Mouse (Mus musculus) midbrain, embryonic 13.5 days (tissue): ENCODE data around the gene Ttbk2. TPM values are rescaled to one million over a fixed set of nuclear protein-coding genes. Genes with fewer than 3 reads are reported as not detected.

ENCODE experiments used
- ATAC-seq: fragments of 200-750 bp; cut with Nextera tagmentation; 2 replicates; pipeline ENCODE4 v1.8.0; 2017; ENCODE audit warnings: mild to moderate bottlenecking, moderate TSS enrichment, moderate library complexity
- H3K27ac ChIP-seq: fragments of 300-500 bp; sonication (generic); 2 replicates; pipeline ENCODE4 v1.5.1; 2015; ENCODE audit warnings: inconsistent platforms, mild to moderate bottlenecking, moderate library complexity
- H3K27me3 ChIP-seq: fragments of 300-500 bp; sonication (generic); 2 replicates; pipeline ENCODE4 v1.6.1; 2015; ENCODE audit warnings: mild to moderate bottlenecking, inconsistent platforms
- H3K36me3 ChIP-seq: fragments of 300-500 bp; sonication (generic); 2 replicates; pipeline ENCODE4 v1.6.1; 2015; ENCODE audit warnings: mild to moderate bottlenecking, inconsistent platforms
- H3K4me1 ChIP-seq: fragments of 300-500 bp; sonication (generic); replicated peaks from 2 replicates; pipeline ENCODE4 v1.6.1; 2015; ENCODE audit warnings: inconsistent platforms
- H3K4me2 ChIP-seq: fragments of 300-500 bp; sonication (generic); replicated peaks from 2 replicates; pipeline ENCODE4 v1.6.1; 2015; ENCODE audit warnings: moderate library complexity, mild to moderate bottlenecking, inconsistent platforms
- H3K4me3 ChIP-seq: fragments of 300-500 bp; sonication (generic); replicated peaks from 2 replicates; pipeline ENCODE4 v1.5.1; 2015; ENCODE audit warnings: mild to moderate bottlenecking, inconsistent platforms
- H3K9ac ChIP-seq: fragments of 300-500 bp; sonication (generic); replicated peaks from 2 replicates; pipeline ENCODE4 v1.6.1; 2015; ENCODE audit warnings: mild to moderate bottlenecking, inconsistent platforms
- H3K9me3 ChIP-seq: fragments of 300-500 bp; sonication (generic); 2 replicates; pipeline ENCODE4 v1.6.1; 2016; ENCODE audit warnings: mild to moderate bottlenecking, inconsistent platforms
- WGBS: fragments of 180-500 bp; shearing (Covaris S2); methylation state at CpG from one replicate; pipeline ENCODE4 v1.1.7; 2015; 5-methylcytosine and 5-hydroxymethylcytosine counted together
- polyA plus RNA-seq: library from polyadenylated mRNA; unstranded; fragments of >200 nt; fragmentation: Nextera tagmentation; extraction: Ambion mirVana; gene quantifications from 2 replicates; pipeline ENCODE4 v1.2.1, GENCODE M21; 2015

Gene Ttbk2
- 11.2 and 12.0 TPM in 2 replicates for polyA plus RNA-seq

DNA sequence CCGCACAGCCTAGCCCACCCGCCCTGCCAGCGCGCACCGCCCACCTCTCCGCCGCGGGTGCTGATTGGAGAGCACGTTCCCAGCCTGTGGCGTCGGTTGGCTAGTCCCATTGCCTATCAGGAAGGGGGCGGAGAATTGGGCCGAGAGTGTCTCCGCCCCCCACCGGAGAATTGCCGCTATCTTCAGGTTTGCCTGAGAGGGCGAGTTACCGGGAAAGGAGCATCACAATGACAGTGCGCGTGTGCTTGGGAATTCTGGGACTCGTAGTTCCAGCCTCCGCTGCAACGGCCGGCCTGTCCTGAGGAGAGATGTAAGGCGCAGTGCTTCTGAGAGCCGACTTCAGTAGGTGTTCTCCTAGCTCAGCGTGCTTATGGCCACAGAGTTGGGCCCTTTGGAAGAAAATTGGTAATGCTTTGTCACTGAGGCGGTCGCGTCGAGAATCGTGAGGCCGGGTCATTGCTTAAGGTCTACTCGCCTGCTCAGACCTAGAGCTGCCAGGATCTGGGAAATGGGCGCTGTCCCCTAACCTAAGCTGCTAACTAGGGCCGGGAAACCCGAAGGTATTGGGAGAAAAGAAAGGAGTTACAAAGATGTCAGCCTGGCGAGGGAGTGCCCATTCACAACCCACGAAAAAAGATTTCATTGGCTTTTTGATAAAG is at the start of gene Ttbk2:
Gene Ttbk2 (minus strand): TSS at position 181 of the 659 bp plus-strand sequence.
- peak within 1 kb of the TSS; percentile 72 for H3K4me2 ChIP-seq
- peak within 1 kb of the TSS; percentile 95 for H3K9ac ChIP-seq
- H3K9me3 ChIP-seq = no peaks in the 10 kb centered on the region
- ATAC-seq = peak; percentile 100
- no peaks in the 10 kb centered on the region for H3K27me3 ChIP-seq
- peaks cover 19% of the 10 kb centered on the region for H3K4me1 ChIP-seq
- WGBS = under 1% methylated on average over 39 of the region's 39 CpGs
- H3K36me3 ChIP-seq = no peaks in the 10 kb centered on the region
- H3K4me3 ChIP-seq = peak within 1 kb of the TSS; percentile 87
- peak within 1 kb of the TSS; percentile 91 for H3K27ac ChIP-seq

DNA sequence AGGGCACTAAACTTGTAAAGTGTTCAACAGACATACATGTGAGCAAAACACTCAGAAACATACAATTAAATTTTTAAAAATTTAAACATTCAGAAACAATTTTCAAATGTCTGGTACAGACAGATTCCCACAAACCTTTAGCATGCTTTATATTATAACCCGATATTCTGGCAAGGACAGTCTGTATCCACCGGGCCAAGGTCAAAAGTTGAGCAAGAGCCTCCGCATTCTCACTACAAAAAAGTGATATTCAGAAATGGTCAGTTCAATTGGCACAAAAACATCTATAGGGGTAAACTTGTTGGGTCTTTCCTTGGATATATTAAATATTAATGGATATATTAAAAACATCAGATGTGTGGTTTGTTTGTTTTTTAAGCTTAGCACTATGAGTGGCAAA is 46.0 kb upstream of the Ttbk2 start:
- no peak for ATAC-seq
- H3K9ac ChIP-seq = no peak overlapping the region
- peaks cover 82% of the 10 kb centered on the region for H3K36me3 ChIP-seq

DNA sequence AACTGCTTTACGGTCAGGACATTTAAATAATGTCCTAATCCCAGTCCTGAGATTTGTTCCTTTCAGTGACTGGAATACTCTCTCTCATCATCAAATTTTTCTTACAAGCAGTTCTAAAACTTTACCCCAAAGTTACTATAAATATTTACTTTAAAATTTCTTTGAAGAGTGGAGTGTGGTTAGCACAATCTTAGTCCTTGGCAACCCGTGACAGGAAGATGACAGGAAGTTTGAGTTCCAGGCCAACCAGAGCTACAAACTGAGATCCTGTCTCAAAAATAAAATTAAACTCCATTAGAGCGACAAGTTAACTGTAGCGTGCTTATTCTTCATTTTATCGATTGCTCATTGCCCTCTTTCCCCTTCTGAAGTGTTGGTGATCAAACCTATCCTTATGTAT is 37.2 kb upstream of the Ttbk2 start:
- Histone ChIP-seq H3K9me3 (no peaks in the 10 kb centered on the region), H3K4me2 (no peak overlapping the region)
- no peak for ATAC-seq

More for the DNA sequence above, 46.0 kb upstream of the Ttbk2 start:
- no peak overlapping the region for H3K4me3 ChIP-seq
- no peak overlapping the region for H3K27ac ChIP-seq
- no peaks in the 10 kb centered on the region for H3K9me3 ChIP-seq
- no peak overlapping the region for H3K4me2 ChIP-seq
- H3K27me3 ChIP-seq = no peaks in the 10 kb centered on the region
- no peaks in the 10 kb centered on the region for H3K4me1 ChIP-seq
- 98% methylated on average over 3 of the region's 3 CpGs for WGBS

DNA sequence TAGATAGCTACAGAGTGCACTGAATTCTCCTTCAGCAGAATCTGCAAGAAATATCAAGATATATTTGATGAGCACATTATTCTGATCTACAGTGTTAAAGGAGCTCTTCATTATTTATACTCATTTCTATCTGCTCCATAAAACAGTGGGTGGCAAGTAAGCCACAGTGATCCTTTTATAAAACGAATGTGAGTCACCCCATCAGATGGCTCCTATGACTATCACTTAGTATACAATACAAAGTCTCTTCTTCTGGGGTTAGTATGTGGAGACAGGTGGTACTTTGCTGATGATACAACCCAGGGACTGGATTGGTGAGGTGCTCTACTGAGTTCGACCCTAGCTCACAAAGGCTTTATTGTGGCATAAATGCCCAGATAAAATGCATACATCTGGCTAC is 22.8 kb upstream of the Ttbk2 start:
- ATAC-seq = no peak
- peaks cover 72% of the 10 kb centered on the region for H3K36me3 ChIP-seq
- no peak overlapping the region for H3K4me3 ChIP-seq
- H3K4me2 ChIP-seq = no peak overlapping the region
- H3K27ac ChIP-seq = no peak overlapping the region
- 90% methylated on average over 2 of the region's 2 CpGs for WGBS
- no peaks in the 10 kb centered on the region for H3K9me3 ChIP-seq
- no peak overlapping the region for H3K9ac ChIP-seq
- H3K4me1 ChIP-seq = no peaks in the 10 kb centered on the region
- no peaks in the 10 kb centered on the region for H3K27me3 ChIP-seq

More for the DNA sequence above, 37.2 kb upstream of the Ttbk2 start:
- H3K9ac ChIP-seq = no peak overlapping the region
- H3K36me3 ChIP-seq = peaks cover 72% of the 10 kb centered on the region
- no peak overlapping the region for H3K27ac ChIP-seq
- WGBS = 95% methylated on average over 5 of the region's 5 CpGs
- no peak overlapping the region for H3K4me3 ChIP-seq
- no peaks in the 10 kb centered on the region for H3K27me3 ChIP-seq
- no peaks in the 10 kb centered on the region for H3K4me1 ChIP-seq

DNA sequence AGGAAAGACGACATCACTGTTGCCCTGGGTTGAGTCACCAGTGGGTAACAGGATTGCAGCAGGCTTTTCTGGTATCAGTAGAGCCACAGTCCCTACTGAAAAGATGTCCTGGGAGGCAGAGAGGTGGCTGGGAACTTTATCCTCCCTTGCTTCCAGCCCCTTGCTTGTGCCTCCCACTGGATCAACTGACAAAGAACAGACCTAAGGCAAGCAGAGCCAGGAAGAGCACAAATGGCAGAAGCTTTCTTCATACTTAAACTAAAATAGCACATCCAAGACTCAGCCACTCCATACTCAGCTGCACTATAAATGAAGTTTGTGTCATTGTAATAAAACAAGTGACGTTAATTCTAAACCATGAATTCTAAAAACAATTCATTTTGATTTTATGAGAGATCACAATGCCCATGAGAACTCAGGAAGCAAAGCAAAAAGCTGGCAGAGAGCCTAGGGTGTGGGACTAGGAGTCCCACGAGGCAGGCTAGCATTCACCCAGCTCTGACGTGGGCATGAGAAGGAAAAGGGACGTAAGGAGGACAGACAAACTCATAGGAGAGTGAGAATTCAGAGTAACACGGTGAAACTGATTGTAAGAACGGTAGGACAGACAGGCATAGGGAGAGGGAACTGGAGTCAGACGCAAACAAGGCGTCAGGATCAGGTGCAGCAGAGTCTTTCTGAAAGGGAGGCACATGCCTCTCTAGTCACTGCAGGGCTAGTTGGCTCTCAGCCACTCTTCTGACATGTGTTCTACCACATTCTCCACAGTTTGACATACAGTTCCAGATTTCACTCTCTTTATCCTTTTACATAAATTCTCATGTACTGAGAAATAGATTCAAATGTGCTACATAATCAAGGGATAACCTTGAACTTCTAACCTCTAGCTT is 21.3 kb upstream of the Ttbk2 start:
- Histone ChIP-seq H3K9ac (no peak overlapping the region), H3K4me3 (no peak overlapping the region), H3K27me3 (no peaks in the 10 kb centered on the region), H3K27ac (no peak overlapping the region), H3K4me1 (no peaks in the 10 kb centered on the region), H3K36me3 (peaks cover 73% of the 10 kb centered on the region), H3K9me3 (no peaks in the 10 kb centered on the region), H3K4me2 (no peak overlapping the region)
- ATAC-seq = no peak
- 82% methylated on average over 9 of the region's 9 CpGs for whole genome bisulfite sequencing

DNA sequence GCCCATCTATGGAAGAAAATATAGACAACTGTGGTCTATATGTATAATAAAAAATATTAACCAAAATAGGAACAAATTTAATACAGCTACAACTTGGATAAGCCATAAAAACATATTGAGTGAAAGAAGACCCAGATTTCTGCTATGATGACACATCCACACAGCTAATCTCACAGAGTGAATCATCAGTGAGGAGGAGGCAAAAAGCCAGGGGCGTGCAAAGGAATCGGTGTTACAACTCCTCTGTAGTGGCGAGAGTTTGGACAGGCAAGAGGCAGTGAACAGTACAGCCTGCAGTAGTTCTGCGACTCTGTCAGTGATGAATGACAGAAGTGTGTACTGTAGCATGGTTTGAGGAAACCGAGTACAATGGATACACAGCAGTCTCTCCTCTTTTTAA is 16.9 kb upstream of the Ttbk2 start:
- no peaks in the 10 kb centered on the region for H3K27me3 ChIP-seq
- no peak for ATAC-seq
- H3K4me3 ChIP-seq = no peak overlapping the region
- H3K9me3 ChIP-seq = no peaks in the 10 kb centered on the region
- H3K4me2 ChIP-seq = no peak overlapping the region
- H3K4me1 ChIP-seq = no peaks in the 10 kb centered on the region
- H3K9ac ChIP-seq = no peak overlapping the region
- no peak overlapping the region for H3K27ac ChIP-seq
- WGBS = 94% methylated on average over 5 of the region's 5 CpGs
- H3K36me3 ChIP-seq = peaks cover 74% of the 10 kb centered on the region

DNA sequence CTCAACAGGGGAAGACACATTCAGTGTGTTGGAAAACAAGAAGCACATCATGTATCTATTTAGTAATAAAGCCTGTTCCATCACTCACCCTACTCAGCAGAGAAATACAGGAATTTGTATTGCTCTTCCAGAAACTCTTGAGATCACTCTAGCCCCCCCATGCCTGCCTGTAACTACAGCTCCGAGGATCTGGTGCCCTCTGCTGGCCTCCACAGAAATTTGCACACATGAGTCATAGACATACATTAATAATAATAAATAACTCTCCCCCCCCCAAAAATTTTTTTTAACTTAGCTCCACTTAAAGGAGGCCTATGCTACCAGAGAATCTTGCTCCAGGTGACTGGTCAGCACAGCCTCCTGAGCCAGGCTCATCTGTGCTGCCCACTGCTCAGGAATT is 16.2 kb upstream of the Ttbk2 start:
- 37% methylated on average over 1 of the region's 1 CpGs for WGBS
- H3K9me3 ChIP-seq = no peaks in the 10 kb centered on the region
- no peak overlapping the region for H3K4me3 ChIP-seq
- ATAC-seq = no peak
- H3K4me1 ChIP-seq = no peaks in the 10 kb centered on the region
- no peaks in the 10 kb centered on the region for H3K27me3 ChIP-seq
- no peak overlapping the region for H3K4me2 ChIP-seq
- H3K9ac ChIP-seq = no peak overlapping the region
- H3K27ac ChIP-seq = no peak overlapping the region
- peaks cover 73% of the 10 kb centered on the region for H3K36me3 ChIP-seq

DNA sequence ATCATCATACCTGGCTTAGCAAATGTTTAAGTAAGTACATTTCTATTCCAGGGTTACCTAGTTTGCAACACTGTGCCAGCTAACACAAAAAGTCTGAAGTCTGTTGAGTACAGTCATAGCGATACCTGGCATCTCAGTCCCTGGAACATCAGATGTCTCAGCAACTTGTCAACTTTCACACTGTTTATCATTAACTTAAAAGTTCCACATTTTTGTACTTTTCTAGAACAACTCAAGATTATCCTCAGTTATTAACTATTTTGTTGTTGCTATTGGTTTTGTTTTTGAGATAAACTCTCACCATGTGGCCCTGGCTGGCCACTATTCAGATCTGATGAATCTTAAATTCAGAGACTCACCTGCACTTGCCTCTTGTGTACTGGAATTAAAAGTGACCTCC is 13.0 kb upstream of the Ttbk2 start:
- Histone ChIP-seq H3K4me3 (no peak overlapping the region), H3K4me1 (no peaks in the 10 kb centered on the region), H3K9me3 (no peaks in the 10 kb centered on the region), H3K27ac (no peak overlapping the region), H3K27me3 (no peaks in the 10 kb centered on the region), H3K4me2 (no peak overlapping the region), H3K36me3 (peaks cover 63% of the 10 kb centered on the region), H3K9ac (no peak overlapping the region)
- 98% methylated on average over 1 of the region's 1 CpGs for WGBS
- no peak for ATAC-seq

DNA sequence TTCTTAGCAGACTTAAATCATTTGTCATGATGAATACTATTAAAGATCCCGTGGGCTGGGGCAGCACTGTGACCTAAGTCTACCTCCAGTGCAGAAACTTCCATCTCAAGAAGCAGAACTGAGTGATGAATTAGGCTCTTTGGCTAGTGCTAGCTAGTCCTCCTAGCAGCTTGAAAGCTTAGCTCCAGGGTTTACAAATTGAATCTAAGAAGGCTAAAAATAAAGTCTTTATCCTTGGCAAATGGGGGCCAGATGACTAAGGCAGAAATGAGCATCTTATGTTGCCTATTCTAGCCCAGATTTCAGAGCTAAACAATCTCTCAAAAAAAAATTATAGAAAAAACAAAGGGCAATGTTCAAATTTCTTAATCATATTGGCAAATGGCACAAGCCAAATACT is 10.3 kb upstream of the Ttbk2 start:
- no peak for ATAC-seq
- no peaks in the 10 kb centered on the region for H3K9me3 ChIP-seq
- H3K9ac ChIP-seq = no peak overlapping the region
- H3K4me3 ChIP-seq = no peak overlapping the region
- no peaks in the 10 kb centered on the region for H3K27me3 ChIP-seq
- H3K36me3 ChIP-seq = peaks cover 49% of the 10 kb centered on the region
- no peak overlapping the region for H3K4me2 ChIP-seq
- H3K27ac ChIP-seq = no peak overlapping the region
- WGBS = 82% methylated on average over 1 of the region's 1 CpGs
- H3K4me1 ChIP-seq = no peaks in the 10 kb centered on the region

DNA sequence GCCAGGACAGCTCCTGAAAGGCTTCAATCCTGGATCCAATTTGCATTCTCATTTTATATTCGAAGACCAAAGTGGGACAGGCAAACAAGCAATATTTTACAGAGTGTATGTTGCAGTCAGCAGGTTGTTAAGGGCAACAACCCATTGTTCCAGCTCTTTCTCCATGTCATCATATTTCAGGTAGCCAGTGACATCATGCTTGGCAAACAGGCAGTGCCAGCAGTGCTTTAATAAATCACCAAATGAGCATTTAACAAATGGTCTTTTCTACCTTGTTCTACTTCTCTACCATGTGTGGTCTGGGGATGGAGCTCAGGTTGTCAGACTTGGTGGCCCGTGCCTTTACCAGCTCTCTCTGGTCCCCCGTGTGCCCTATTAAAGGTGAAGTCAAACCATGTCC is 7.7 kb upstream of the Ttbk2 start:
- Histone ChIP-seq H3K36me3 (peaks cover 26% of the 10 kb centered on the region), H3K27me3 (no peaks in the 10 kb centered on the region), H3K4me3 (no peak overlapping the region), H3K27ac (no peak overlapping the region), H3K9ac (no peak overlapping the region), H3K4me2 (no peak overlapping the region), H3K9me3 (no peaks in the 10 kb centered on the region), H3K4me1 (no peaks in the 10 kb centered on the region)
- 90% methylated on average over 3 of the region's 3 CpGs for WGBS
- ATAC-seq = no peak

DNA sequence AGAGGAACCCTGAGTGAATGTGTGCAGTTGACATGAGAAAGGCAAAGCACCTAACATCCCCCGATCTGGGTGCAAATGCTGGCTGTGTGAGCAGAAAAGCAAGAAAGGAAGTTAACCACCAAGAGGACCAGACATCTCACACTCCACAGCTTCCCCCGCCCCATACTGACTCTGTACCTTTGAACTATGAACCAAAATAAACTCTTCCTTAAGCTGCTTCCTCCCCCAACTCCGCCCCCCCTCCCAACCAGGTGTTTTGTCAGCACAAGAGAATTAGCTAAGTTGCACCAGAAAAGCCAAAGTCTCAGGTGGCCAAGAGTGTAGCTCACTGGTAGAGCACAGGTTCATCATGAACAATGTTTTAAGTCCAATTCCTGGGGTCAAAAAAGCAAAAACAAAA is 2.7 kb upstream of the Ttbk2 start:
- no peak for ATAC-seq
- Histone ChIP-seq H3K9me3 (no peaks in the 10 kb centered on the region), H3K9ac (no peak overlapping the region), H3K36me3 (no peaks in the 10 kb centered on the region), H3K27me3 (no peaks in the 10 kb centered on the region), H3K27ac (no peak overlapping the region), H3K4me3 (no peak overlapping the region), H3K4me1 (peaks cover 12% of the 10 kb centered on the region), H3K4me2 (no peak overlapping the region)
- WGBS = 84% methylated on average over 3 of the region's 3 CpGs

DNA sequence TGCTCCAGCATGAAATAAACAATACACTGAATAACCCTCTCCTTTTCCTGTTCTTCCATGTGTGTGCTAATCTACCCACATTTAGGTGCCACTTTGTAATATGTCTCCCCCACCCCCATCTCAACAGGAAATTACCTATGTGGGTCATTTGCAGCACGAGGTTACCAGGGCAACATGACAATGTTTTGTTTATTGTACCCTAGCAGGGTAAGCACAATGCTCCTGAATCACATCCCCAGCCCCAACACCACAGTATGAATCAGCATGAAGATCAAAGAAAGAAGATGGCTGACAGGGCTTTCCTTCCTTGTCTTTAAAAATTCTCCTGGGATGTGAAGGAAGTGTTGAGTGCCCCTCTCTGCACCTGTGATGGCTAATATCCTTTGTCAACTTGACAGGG is 2.2 kb upstream of the Ttbk2 start:
- no peak for ATAC-seq
- WGBS = 43% methylated on average over 1 of the region's 1 CpGs
- no peaks in the 10 kb centered on the region for H3K9me3 ChIP-seq
- no peak overlapping the region for H3K9ac ChIP-seq
- H3K36me3 ChIP-seq = no peaks in the 10 kb centered on the region
- H3K4me1 ChIP-seq = peaks cover 17% of the 10 kb centered on the region
- no peaks in the 10 kb centered on the region for H3K27me3 ChIP-seq
- H3K27ac ChIP-seq = no peak overlapping the region
- no peak overlapping the region for H3K4me3 ChIP-seq
- no peak overlapping the region for H3K4me2 ChIP-seq
